Mouse (Mus musculus): ENCODE data around the gene Frrs1. TPM values are rescaled to one million over a fixed set of nuclear protein-coding genes. Genes with fewer than 3 reads are reported as not detected.

The Frrs1 gene
- total RNA-seq (2023) = 12.5 TPM

DNA sequence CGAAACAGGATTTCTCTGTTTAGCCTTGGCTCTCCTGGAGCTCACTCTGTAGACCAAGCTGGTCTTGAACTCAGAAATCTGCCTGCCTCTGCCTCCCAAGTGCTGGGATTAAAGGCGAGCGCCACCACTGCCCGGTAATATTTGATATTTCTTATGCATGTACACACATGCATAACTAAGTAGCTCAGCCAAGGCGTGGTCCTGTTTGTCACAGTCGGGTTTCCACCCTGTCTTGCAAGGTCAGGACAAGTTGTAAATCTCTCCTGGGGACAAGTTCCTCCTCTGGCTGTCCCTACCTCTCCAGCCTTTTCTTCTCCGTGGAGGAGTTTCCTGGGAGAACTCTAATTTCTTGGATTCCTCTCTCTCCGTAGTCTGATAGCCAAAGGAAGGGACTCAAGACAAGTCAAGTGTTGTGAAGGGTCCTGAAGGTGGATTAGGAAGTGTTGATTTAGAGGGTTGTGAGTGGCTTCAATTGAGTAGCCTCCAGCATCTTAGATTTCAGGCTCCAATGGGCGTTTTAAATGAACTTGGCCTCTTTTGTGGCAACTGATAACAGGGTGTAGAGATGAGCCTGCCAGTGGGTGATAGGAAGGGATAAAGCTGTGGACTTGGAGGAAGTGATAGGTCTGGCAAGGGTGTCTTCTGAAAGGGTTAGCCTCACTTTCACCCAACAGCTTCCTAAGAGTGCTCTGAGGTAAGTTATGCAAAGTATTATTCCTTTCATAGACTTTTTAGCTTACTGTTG lies at the start of gene Frrs1:
Frrs1 (plus strand) TSS at position 524 of the 745 bp plus-strand sequence.

Other genes starting within 250 kb of the Frrs1 start
- 32.4 TPM for gene Trmt13, start 244.9 kb upstream of the Frrs1 start, total RNA-seq (2023)
- 92.9 TPM for gene Mfsd14a, start 196.8 kb upstream of the Frrs1 start, total RNA-seq (2023)
- gene Gm43191, start 178.2 kb upstream of the Frrs1 start, total RNA-seq (2023) = not detected
- gene Slc35a3, start 146.6 kb upstream of the Frrs1 start, total RNA-seq (2023) = 17.8 TPM
- 6.2 TPM for gene Agl, start 51.3 kb upstream of the Frrs1 start, total RNA-seq (2023)
- gene 4930455H04Rik, start 108.8 kb downstream of the Frrs1 start, total RNA-seq (2023) = not detected
- 1.1 TPM for gene Palmd, start 109.5 kb downstream of the Frrs1 start, total RNA-seq (2023)